17 mouse cellular contexts compared by ENCODE assay signal in the genomic region with DNA sequence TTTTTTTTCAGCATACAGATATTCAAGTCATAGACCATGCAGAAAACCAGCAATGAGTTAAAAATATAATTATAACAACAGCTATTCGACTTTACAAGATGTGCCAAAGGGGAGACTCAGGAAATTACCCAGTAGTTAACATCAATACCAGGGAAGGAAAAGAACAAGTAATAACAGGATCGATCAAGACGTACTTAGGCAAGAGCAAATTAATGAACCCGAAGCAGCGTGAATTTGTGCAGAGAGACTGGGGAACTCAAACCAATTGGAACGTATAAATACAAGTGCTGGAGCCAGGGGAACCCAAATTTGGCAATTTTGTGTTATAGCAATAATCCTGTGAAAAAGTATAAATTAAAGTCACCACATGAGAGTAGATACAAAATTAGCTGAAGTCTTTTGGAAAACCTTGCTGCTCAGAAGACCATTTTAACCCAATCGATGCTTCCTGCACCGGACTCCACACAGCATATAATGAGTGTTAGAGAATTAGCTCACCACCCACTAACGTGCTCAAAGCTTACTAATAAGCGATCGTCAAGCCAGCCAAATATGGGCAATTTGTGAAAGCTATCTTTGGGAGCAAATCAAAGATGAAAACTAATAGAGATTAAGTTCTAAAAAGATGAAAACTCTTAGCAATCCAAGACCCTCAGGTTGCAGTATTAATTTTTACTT. TPM values are rescaled to one million over a fixed set of nuclear protein-coding genes. Genes with fewer than 3 reads are reported as not detected.
"Had no signal": no experiment of that assay in that cellular context is flagged by ENCODE, and none has a peak within 500 bp of the region (broad histone marks: within the 10 kb centered on the region; RNA-seq: fewer than 3 reads in every experiment).

No protein-coding gene starts in this region.

- H3K4me1 ChIP-seq: midbrain, embryonic 10.5 days; midbrain, embryonic 12.5 days; neural tube, embryonic 12.5 days had no signal

- H3K9ac ChIP-seq: lung, embryonic 14.5 days; midbrain, embryonic 12.5 days; neural tube, embryonic 12.5 days had no signal

- H3K27ac ChIP-seq: midbrain, embryonic 10.5 days; midbrain, embryonic 12.5 days; neural tube, embryonic 12.5 days had no signal

- H3K9me3 ChIP-seq: midbrain, embryonic 10.5 days; midbrain, embryonic 12.5 days; neural tube, embryonic 12.5 days had no signal

- H3K27me3 ChIP-seq: midbrain, embryonic 12.5 days; neural tube, embryonic 12.5 days had no signal

- H3K36me3 ChIP-seq: midbrain, embryonic 10.5 days; midbrain, embryonic 12.5 days; neural tube, embryonic 12.5 days had no signal

- H3K4me3 ChIP-seq: midbrain, embryonic 10.5 days; midbrain, embryonic 12.5 days; myocyte; neural tube, embryonic 12.5 days had no signal

- H3K4me2 ChIP-seq: lung, embryonic 14.5 days; midbrain, embryonic 12.5 days; neural tube, embryonic 12.5 days had no signal

- DNase-seq: lung, adult 18-20 months; lung, embryonic 14.5 days; lung, postnatal 10 days; lung, postnatal 4 days; midbrain, embryonic 14.5 days; retina, postnatal 1 day; right cerebral cortex, adult 18-20 months; right cerebral cortex, postnatal 25 days; right cerebral cortex, postnatal 4 days; spleen, adult 18-20 months; thymus, adult 18-20 months; thymus, postnatal 14 days; thymus, postnatal 36 days had no signal

RNA-seq across cellular contexts. Expression of gene Agtr1a, which starts 11.4 kb away (rescaled TPM):
- polyA plus RNA-seq: myocyte had no signal
